Mouse (Mus musculus) MEL (cell line): ENCODE results near the gene Olfr160. TPM values are rescaled to one million over a fixed set of nuclear protein-coding genes. Genes with fewer than 3 reads are reported as not detected.
A peak's percentile ranks its signal among the peaks of the same experiment; 100 is the strongest.

Source experiments
- DNase-seq: peaks from one replicate; pipeline ENCODE4 v3.0.0; 2011; ENCODE audit warnings: low read depth, low spot score
- H3K27ac ChIP-seq: 2 replicates; pipeline ENCODE4 v1.5.1; 2012; ENCODE audit warnings: low read depth, mild to moderate bottlenecking, control low read depth, low read length, moderate library complexity; ENCODE audit not compliant: control insufficient read depth
- H3K27me3 ChIP-seq, 2 experiments: fragments of 150-350 bp in 1 of 2; sonication (generic) in 1 of 2; 2 replicates each; pipeline ENCODE4 v1.6.1; 2012; ENCODE audit warnings: low read length in 2 of 2, mild to moderate bottlenecking in 2 of 2, improper control_type of control experiment in 1 of 2, moderate library complexity in 1 of 2; ENCODE audit not compliant: insufficient read depth in 2 of 2, control insufficient read depth in 1 of 2
- H3K36me3 ChIP-seq, 2 experiments: 2 replicates each; pipeline ENCODE4 v1.6.1; 2012 to 2014; ENCODE audit warnings: low read length in 2 of 2, improper control_type of control experiment in 1 of 2, inconsistent platforms in 1 of 2, mild to moderate bottlenecking in 1 of 2; ENCODE audit not compliant: insufficient read depth in 2 of 2, control insufficient read depth in 1 of 2
- H3K4me1 ChIP-seq, 2 experiments: fragments of 150-350 bp in 1 of 2; sonication (generic) in 1 of 2; 2 replicates each; pipeline ENCODE4 v1.6.1; 2012; ENCODE audit warnings: low read length in 2 of 2, improper control_type of control experiment in 1 of 2, mild to moderate bottlenecking in 1 of 2; ENCODE audit not compliant: insufficient read depth in 2 of 2, control insufficient read depth in 1 of 2
- H3K4me3 ChIP-seq, 2 experiments: fragments of 150-350 bp in 1 of 2; sonication (generic) in 1 of 2; 2 replicates each; pipeline ENCODE4 v1.5.1; 2012; ENCODE audit warnings: low read depth in 2 of 2, low read length in 2 of 2, mild to moderate bottlenecking in 2 of 2, moderate library complexity in 2 of 2, control low read depth in 1 of 2, improper control_type of control experiment in 1 of 2; ENCODE audit not compliant: control insufficient read depth in 1 of 2, insufficient read depth in 1 of 2
- H3K79me2 ChIP-seq: 2 replicates; pipeline ENCODE4 v1.6.1; 2012; ENCODE audit warnings: mild to moderate bottlenecking, low read length, moderate library complexity; ENCODE audit not compliant: control insufficient read depth, poor library complexity, insufficient read depth
- H3K9ac ChIP-seq: 2 replicates; pipeline ENCODE4 v1.6.1; 2012; ENCODE audit warnings: low read depth, mild to moderate bottlenecking, control low read depth, low read length, moderate library complexity; ENCODE audit not compliant: control insufficient read depth, poor library complexity, severe bottlenecking
- H3K9me3 ChIP-seq: fragments of 150-350 bp; sonication (generic); replicated peaks from 2 replicates; pipeline ENCODE4 v1.6.1; 2012; ENCODE audit warnings: mild to moderate bottlenecking, low read length, improper control_type of control experiment, moderate library complexity; ENCODE audit not compliant: insufficient read depth
- BHLHE40 ChIP-seq: IDR thresholded peaks from 2 replicates; pipeline ENCODE4 v1.6.1; 2012; ENCODE audit warnings: low read depth, mild to moderate bottlenecking, inconsistent platforms, low read length, improper control_type of control experiment, borderline replicate concordance
- CHD1 ChIP-seq: IDR thresholded peaks from 2 replicates; pipeline ENCODE4 v1.6.1; 2012; ENCODE audit warnings: low read depth, mild to moderate bottlenecking, inconsistent platforms, low read length, improper control_type of control experiment
- CHD2 ChIP-seq: IDR thresholded peaks from 2 replicates; pipeline ENCODE4 v1.6.1; 2011; ENCODE audit warnings: low read length, improper control_type of control experiment
- CTCF ChIP-seq, 3 experiments: IDR thresholded peaks in 2 of 3; conservative IDR thresholded peaks in 1 of 3; 2 replicates each; pipeline ENCODE4 v1.5.1; 2011 to 2012; ENCODE audit warnings: low read length in 3 of 3, low read depth in 2 of 3, mild to moderate bottlenecking in 2 of 3, improper control_type of control experiment in 1 of 3, inconsistent platforms in 1 of 3, mixed read lengths in 1 of 3, moderate library complexity in 1 of 3; ENCODE audit not compliant: control insufficient read depth in 1 of 3, insufficient read depth in 1 of 3, poor library complexity in 1 of 3, severe bottlenecking in 1 of 3
- E2F4 ChIP-seq: IDR thresholded peaks from 2 replicates; pipeline ENCODE4 v1.6.1; 2011; ENCODE audit warnings: low read depth, low read length, improper control_type of control experiment, borderline replicate concordance
- ELF1 ChIP-seq: IDR thresholded peaks from 2 replicates; pipeline ENCODE4 v1.6.1; 2014; ENCODE audit warnings: low read depth, mild to moderate bottlenecking, inconsistent platforms, low read length, improper control_type of control experiment, moderate library complexity
- EP300 ChIP-seq, 2 experiments: IDR thresholded peaks; 2 replicates each; pipeline ENCODE4 v1.6.1; 2011; ENCODE audit warnings: improper control_type of control experiment in 2 of 2, low read length in 2 of 2, low read depth in 1 of 2, mild to moderate bottlenecking in 1 of 2
- ETS1 ChIP-seq: IDR thresholded peaks from 2 replicates; pipeline ENCODE4 v1.6.1; 2012; ENCODE audit warnings: low read depth, mild to moderate bottlenecking, inconsistent platforms, low read length, improper control_type of control experiment, moderate library complexity
- GABPA ChIP-seq: IDR thresholded peaks from 2 replicates; pipeline ENCODE4 v1.6.1; 2012; ENCODE audit warnings: low read depth, mild to moderate bottlenecking, inconsistent platforms, low read length, improper control_type of control experiment, moderate library complexity
- GATA1 ChIP-seq: IDR thresholded peaks from 2 replicates; pipeline ENCODE4 v1.6.1; 2011; ENCODE audit warnings: low read depth, low read length, improper control_type of control experiment
- HCFC1 ChIP-seq: IDR thresholded peaks from 2 replicates; pipeline ENCODE4 v1.6.1; 2012; ENCODE audit warnings: low read depth, mild to moderate bottlenecking, inconsistent platforms, low read length, improper control_type of control experiment, moderate library complexity
- JUND ChIP-seq: IDR thresholded peaks from 2 replicates; pipeline ENCODE4 v1.6.1; 2011; ENCODE audit warnings: low read depth, mild to moderate bottlenecking, improper control_type of control experiment, low read length
- KAT2A ChIP-seq: conservative IDR thresholded peaks from 2 replicates; pipeline ENCODE4 v1.6.1; 2012; ENCODE audit warnings: low read depth, low read length, improper control_type of control experiment, inconsistent platforms
- MAFK ChIP-seq: IDR thresholded peaks from 2 replicates; pipeline ENCODE4 v1.6.1; 2011; ENCODE audit warnings: low read depth, mild to moderate bottlenecking, low read length, improper control_type of control experiment, borderline replicate concordance
- MAX ChIP-seq: IDR thresholded peaks from 2 replicates; pipeline ENCODE4 v1.6.1; 2011; ENCODE audit warnings: low read length, improper control_type of control experiment
- MEF2A ChIP-seq: IDR thresholded peaks from 2 replicates; pipeline ENCODE4 v1.6.1; 2014; ENCODE audit warnings: low read depth, mild to moderate bottlenecking, inconsistent platforms, low read length, improper control_type of control experiment; ENCODE audit not compliant: poor library complexity, insufficient replicate concordance, severe bottlenecking; ENCODE audit errors: extremely low read depth
- MYB ChIP-seq: IDR thresholded peaks from 2 replicates; pipeline ENCODE4 v1.6.1; 2011; ENCODE audit warnings: mild to moderate bottlenecking, low read depth, low read length, improper control_type of control experiment
- MYC ChIP-seq: IDR thresholded peaks from 2 replicates; pipeline ENCODE4 v1.6.1; 2011; ENCODE audit warnings: low read depth, mild to moderate bottlenecking, low read length, improper control_type of control experiment, moderate library complexity
- NELFE ChIP-seq: IDR thresholded peaks from 2 replicates; pipeline ENCODE4 v1.6.1; 2011; ENCODE audit warnings: low read depth, low read length, improper control_type of control experiment
- NRF1 ChIP-seq: IDR thresholded peaks from 2 replicates; pipeline ENCODE4 v1.6.1; 2014; ENCODE audit warnings: low read depth, mild to moderate bottlenecking, inconsistent platforms, low read length, improper control_type of control experiment, moderate library complexity; ENCODE audit not compliant: poor library complexity, insufficient read depth, severe bottlenecking
- POLR2A ChIP-seq, 2 experiments: IDR thresholded peaks; 2 replicates each; pipeline ENCODE4 v1.6.1; 2011 to 2012; ENCODE audit warnings: low read length in 2 of 2, mild to moderate bottlenecking in 2 of 2, control low read depth in 1 of 2, improper control_type of control experiment in 1 of 2, low read depth in 1 of 2, moderate library complexity in 1 of 2; ENCODE audit not compliant: control insufficient read depth in 1 of 2, insufficient read depth in 1 of 2, poor library complexity in 1 of 2
- POLR2AphosphoS2 ChIP-seq: IDR thresholded peaks from 2 replicates; pipeline ENCODE4 v1.6.1; 2011; ENCODE audit warnings: low read length, improper control_type of control experiment
- POLR2AphosphoS5 ChIP-seq: IDR thresholded peaks from 2 replicates; pipeline ENCODE4 v1.6.1; 2012; ENCODE audit warnings: low read depth, borderline replicate concordance, mild to moderate bottlenecking, inconsistent platforms, low read length, moderate library complexity, mixed read lengths
- RAD21 ChIP-seq: IDR thresholded peaks from 2 replicates; pipeline ENCODE4 v1.6.1; 2011; ENCODE audit warnings: mild to moderate bottlenecking, low read depth, low read length, improper control_type of control experiment
- RCOR1 ChIP-seq: IDR thresholded peaks from 2 replicates; pipeline ENCODE4 v1.6.1; 2012; ENCODE audit warnings: low read depth, mild to moderate bottlenecking, inconsistent platforms, low read length, improper control_type of control experiment
- SIN3A ChIP-seq: IDR thresholded peaks from 2 replicates; pipeline ENCODE4 v1.6.1; 2012; ENCODE audit warnings: low read length, improper control_type of control experiment, inconsistent platforms
- SMC3 ChIP-seq: IDR thresholded peaks from 2 replicates; pipeline ENCODE4 v1.6.1; 2011; ENCODE audit warnings: low read depth, low read length, improper control_type of control experiment
- TAL1 ChIP-seq: IDR thresholded peaks from 2 replicates; pipeline ENCODE4 v1.6.1; 2012; ENCODE audit warnings: mild to moderate bottlenecking, inconsistent platforms, low read length, moderate library complexity, mixed read lengths
- TBP ChIP-seq: IDR thresholded peaks from 2 replicates; pipeline ENCODE4 v1.8.0; 2011; ENCODE audit warnings: low read depth, low read length, improper control_type of control experiment
- TCF12 ChIP-seq: IDR thresholded peaks from 2 replicates; pipeline ENCODE4 v1.6.1; 2014; ENCODE audit warnings: low read depth, mild to moderate bottlenecking, inconsistent platforms, low read length, improper control_type of control experiment, moderate library complexity
- UBTF ChIP-seq: IDR thresholded peaks from 2 replicates; pipeline ENCODE4 v1.6.1; 2012; ENCODE audit warnings: low read depth, mild to moderate bottlenecking, inconsistent platforms, low read length, improper control_type of control experiment, moderate library complexity, borderline replicate concordance; ENCODE audit not compliant: insufficient read depth
- USF1 ChIP-seq: IDR thresholded peaks from 2 replicates; pipeline ENCODE4 v1.6.1; 2014; ENCODE audit warnings: low read depth, mild to moderate bottlenecking, inconsistent platforms, low read length, improper control_type of control experiment, moderate library complexity
- USF2 ChIP-seq, 2 experiments: IDR thresholded peaks; 2 replicates each; pipeline ENCODE4 v1.6.1; 2011 to 2012; ENCODE audit warnings: improper control_type of control experiment in 2 of 2, low read length in 2 of 2, borderline replicate concordance in 1 of 2, inconsistent platforms in 1 of 2, low read depth in 1 of 2, mild to moderate bottlenecking in 1 of 2; ENCODE audit not compliant: insufficient read depth in 1 of 2
- ZC3H11A ChIP-seq: IDR thresholded peaks from 2 replicates; pipeline ENCODE4 v1.6.1; 2012; ENCODE audit warnings: low read depth, mild to moderate bottlenecking, inconsistent platforms, low read length, improper control_type of control experiment
- ZKSCAN1 ChIP-seq: IDR thresholded peaks from 2 replicates; pipeline ENCODE4 v1.6.1; 2012; ENCODE audit warnings: low read depth, mild to moderate bottlenecking, inconsistent platforms, low read length, improper control_type of control experiment, moderate library complexity
- ZMIZ1 ChIP-seq: IDR thresholded peaks from 2 replicates; pipeline ENCODE4 v1.6.1; 2012; ENCODE audit warnings: low read depth, mild to moderate bottlenecking, inconsistent platforms, low read length, improper control_type of control experiment, moderate library complexity
- ZNF384 ChIP-seq: IDR thresholded peaks from 2 replicates; pipeline ENCODE4 v1.6.1; 2012; ENCODE audit warnings: low read depth, mild to moderate bottlenecking, inconsistent platforms, low read length, improper control_type of control experiment
- polyA plus RNA-seq, 2 experiments: library from polyadenylated mRNA; stranded (reverse) in 1 of 2; unstranded in 1 of 2; fragments of >175 nt in 1 of 2; fragments of >200 nt in 1 of 2; gene quantifications; 2 replicates each; pipeline versions ENCODE4 v1.2.1 to v1.2.4; 2012; ENCODE audit warnings: low replicate concordance in 2 of 2, low read depth in 1 of 2; ENCODE audit not compliant: insufficient read length in 2 of 2, insufficient read depth in 1 of 2, missing spikeins in 1 of 2
- total RNA-seq: library from RNA; depleted of rRNA; stranded (reverse); fragments of 300-350 nt; gene quantifications from 2 replicates; pipeline ENCODE4 v1.2.3, GENCODE M21; 2012

Gene Olfr160
- total and polyA plus RNA-seq, 3 experiments: not detected

- H3K4me1 ChIP-seq: peaks cover 26 to 35% of the 10 kb centered on the region in 2 experiments
- H3K27ac ChIP-seq: peak overlapping the region; percentile 59
- H3K79me2 ChIP-seq: no peaks in the 10 kb centered on the region
- H3K36me3 ChIP-seq: peaks cover 0 to 23% of the 10 kb centered on the region in 2 experiments; a peak in 2 of 4 replicates
- peak; percentile 64 for DNase-seq
- peak overlapping the region in 1 of 2 experiments; percentile 30; a peak in 2 of 4 replicates for H3K4me3 ChIP-seq
- H3K27me3 ChIP-seq: no peaks in the 10 kb centered on the region
- peak overlapping the region; percentile 29; the same call in 1 of the 2 replicates for H3K9ac ChIP-seq
- no peaks in the 10 kb centered on the region for H3K9me3 ChIP-seq
- TF ChIP-seq NELFE (no peak), ZNF384 (no peak), NRF1 (no peak), MEF2A (no peak), SIN3A (no peak; the same call in none of the 2 replicates), SMC3 (no peak), TCF12 (peak; percentile 91), CTCF (IDR thresholded peaks at IDR 0.05 in 2 of 3, conservative IDR thresholded peaks at IDR 0.05 in 1 of 3; ENCODE audit: control insufficient read depth in 1 of 3, insufficient read depth in 1 of 3, low read depth in 2 of 3, low read length in 3 of 3, poor library complexity in 1 of 3, severe bottlenecking in 1 of 3) (no peak), TAL1 (no peak), GATA1 (peak; percentile 79), ZMIZ1 (0 out of 2 replicates have a peak, but pooled peaks have one; percentile 33), POLR2AphosphoS5 (no peak), ELF1 (no peak), RAD21 (no peak), USF1 (0 out of 2 replicates have a peak, but pooled peaks have one; percentile 7), E2F4 (no peak), BHLHE40 (no peak), GABPA (no peak), MYB (peak; percentile 95), JUND (no peak), ETS1 (peak; percentile 80), CHD2 (no peak), HCFC1 (peak; percentile 49; the same call in 1 of the 2 replicates), USF2 (IDR thresholded peaks at IDR 0.05; ENCODE audit: borderline replicate concordance in 1 of 2, insufficient read depth in 1 of 2, low read depth in 1 of 2, low read length in 2 of 2) (no peak), TBP (peak; percentile 24; the same call in 1 of the 2 replicates), UBTF (no peak), MAX (peak; percentile 45; the same call in 1 of the 2 replicates), POLR2A (IDR thresholded peaks at IDR 0.05; ENCODE audit: control insufficient read depth in 1 of 2, insufficient read depth in 1 of 2, low read depth in 1 of 2, low read length in 2 of 2, poor library complexity in 1 of 2) (peak in 1 of 2 experiments; percentile 46; a peak in 1 of 4 replicates), RCOR1 (no peak), CHD1 (no peak), KAT2A (no peak), MYC (no peak), ZC3H11A (no peak), EP300 (IDR thresholded peaks at IDR 0.05; ENCODE audit: low read depth in 1 of 2, low read length in 2 of 2) (peak; percentile 83 to 93), POLR2AphosphoS2 (no peak; the same call in 1 of the 2 replicates), MAFK (no peak), ZKSCAN1 (no peak)
Measured at GRCm38 (mm10) chr9:37666045-37666444, 50.0 kb downstream of the Olfr160 start.
